Mouse (Mus musculus) urinary bladder, adult 18-20 months (tissue): ENCODE data around the gene Rab25.

ENCODE experiments used
- DNase-seq, 2 experiments: peaks; one replicate each; pipeline ENCODE4 v3.0.0; 2022; ENCODE audit warnings: low spot score in 2 of 2, mixed read lengths in 2 of 2

The Rab25 gene

GRCm38 (mm10) chr3:88503881-88504746 lies 44.0 kb downstream of the Rab25 start:
- no peak for DNase-seq

GRCm38 (mm10) chr3:88503505-88503863 lies 44.6 kb downstream of the Rab25 start:
- DNase-seq = peak in 1 of 2 experiments; percentile 78

GRCm38 (mm10) chr3:88502641-88503504 lies 45.2 kb downstream of the Rab25 start:
- peak; percentile 78 to 91 for DNase-seq

DNA sequence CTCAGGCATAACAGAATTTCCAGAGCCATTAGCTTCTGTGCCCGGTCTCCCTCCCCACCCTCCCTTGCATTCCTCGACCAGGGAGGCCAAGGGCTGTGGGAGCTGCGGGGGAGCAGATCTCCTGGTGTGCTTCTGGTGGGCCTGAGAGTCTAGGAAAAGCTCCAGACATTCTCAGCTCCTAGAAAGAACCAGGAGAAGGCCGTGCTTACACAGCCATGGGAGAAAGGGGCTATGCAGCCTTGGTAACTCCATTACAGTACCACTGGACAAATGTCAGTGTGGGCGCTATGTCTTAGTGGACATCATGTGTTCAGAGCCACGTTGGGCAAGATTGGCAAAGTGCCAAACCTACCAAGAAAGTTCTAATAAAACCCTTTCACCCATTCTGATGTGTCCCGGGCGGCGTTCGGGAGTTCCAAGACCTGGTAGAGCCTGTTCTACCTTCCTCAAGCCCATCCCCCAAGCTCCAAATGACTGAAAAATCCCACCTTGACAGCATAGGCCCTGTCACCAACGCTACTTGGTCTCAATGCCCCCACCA lies 46.0 kb downstream of the Rab25 start:
- DNase-seq = no peak

GRCm38 (mm10) chr3:88501366-88502030 lies 46.6 kb downstream of the Rab25 start:
- no peak for DNase-seq

- DNase-seq = no peak
Observed at GRCm38 (mm10) chr3:88500655-88501365, 47.3 kb downstream of the Rab25 start.

DNA sequence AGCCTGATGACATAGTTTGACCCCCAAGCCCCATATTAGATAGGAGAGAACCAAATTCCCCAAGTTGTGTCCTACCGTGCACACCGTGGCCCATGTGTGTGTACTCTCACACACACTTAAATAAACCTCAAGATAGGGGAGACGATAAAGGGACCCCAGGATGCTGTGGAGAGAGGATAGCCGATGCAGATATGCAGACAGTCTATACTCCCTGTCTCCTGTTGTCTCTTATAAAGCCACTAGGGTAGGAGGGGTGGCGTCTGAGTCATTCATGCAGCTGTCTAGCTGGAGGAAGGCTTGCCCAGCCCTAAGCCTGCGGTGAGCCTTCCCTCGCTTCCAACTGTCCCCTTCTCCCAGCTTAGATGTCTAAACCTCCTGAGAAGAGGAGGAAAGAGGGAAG lies 48.0 kb downstream of the Rab25 start:
- DNase-seq = no peak

DNA sequence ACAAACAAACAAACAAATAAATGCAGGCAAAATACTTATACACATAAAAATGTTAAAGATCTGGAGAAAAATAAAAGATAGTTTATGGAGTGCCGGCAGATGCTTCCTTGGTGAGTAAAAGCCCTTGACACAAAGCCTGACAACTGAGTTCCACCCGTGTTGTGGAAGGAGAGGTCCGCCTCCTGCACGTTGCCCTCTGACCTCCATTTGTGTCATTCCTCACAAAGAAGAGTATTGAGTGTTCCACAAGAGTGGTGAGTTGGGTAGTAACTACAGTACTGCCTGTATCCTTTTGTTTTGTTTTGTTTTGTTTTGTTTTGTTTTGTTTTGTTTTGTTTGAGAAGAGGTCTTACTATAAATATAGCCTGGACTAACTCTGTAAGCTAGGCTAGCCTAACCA lies 48.5 kb downstream of the Rab25 start:
- DNase-seq = no peak

- no peak for DNase-seq
Observed at GRCm38 (mm10) chr3:88495741-88496415, 52.2 kb downstream of the Rab25 start.

DNA sequence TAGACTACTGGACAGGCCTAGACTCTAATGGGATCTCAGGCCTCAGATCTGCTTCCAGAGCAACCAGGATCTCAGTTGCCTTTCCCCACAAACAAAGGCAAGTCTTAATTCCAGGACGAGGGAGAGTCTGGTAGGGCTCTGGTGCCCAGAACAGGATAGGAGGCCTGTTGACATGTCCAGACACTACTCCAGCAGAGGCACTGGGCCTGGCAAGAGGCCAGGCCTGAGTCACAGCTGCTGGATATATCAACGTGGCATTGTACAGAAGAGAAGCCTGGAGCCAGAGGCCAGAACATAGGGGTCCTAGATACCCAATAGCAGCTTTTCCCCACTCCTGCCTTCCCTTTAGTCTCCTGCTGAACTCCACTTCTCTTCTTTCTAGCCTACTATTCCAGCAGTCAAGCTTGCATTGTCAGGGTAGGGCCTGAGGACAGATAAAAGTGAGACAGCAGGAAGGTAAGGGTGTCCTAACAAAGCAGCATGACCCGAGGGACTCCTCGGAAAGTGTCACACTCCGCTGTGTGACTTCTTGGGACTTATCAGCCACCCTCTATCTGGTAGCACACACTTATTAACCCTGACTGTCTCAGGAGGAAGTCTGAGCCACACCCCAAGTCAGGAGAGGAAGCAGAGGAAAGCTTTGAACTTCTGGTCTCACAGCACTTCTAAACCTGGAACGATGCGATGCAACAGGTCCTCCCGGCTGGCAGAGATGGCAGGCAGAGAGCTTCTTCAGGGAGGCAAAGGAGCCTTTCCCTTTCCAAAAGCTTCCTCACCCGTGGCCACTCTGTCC lies 53.1 kb downstream of the Rab25 start:
- peak in 1 of 2 experiments; percentile 77 for DNase-seq

DNA sequence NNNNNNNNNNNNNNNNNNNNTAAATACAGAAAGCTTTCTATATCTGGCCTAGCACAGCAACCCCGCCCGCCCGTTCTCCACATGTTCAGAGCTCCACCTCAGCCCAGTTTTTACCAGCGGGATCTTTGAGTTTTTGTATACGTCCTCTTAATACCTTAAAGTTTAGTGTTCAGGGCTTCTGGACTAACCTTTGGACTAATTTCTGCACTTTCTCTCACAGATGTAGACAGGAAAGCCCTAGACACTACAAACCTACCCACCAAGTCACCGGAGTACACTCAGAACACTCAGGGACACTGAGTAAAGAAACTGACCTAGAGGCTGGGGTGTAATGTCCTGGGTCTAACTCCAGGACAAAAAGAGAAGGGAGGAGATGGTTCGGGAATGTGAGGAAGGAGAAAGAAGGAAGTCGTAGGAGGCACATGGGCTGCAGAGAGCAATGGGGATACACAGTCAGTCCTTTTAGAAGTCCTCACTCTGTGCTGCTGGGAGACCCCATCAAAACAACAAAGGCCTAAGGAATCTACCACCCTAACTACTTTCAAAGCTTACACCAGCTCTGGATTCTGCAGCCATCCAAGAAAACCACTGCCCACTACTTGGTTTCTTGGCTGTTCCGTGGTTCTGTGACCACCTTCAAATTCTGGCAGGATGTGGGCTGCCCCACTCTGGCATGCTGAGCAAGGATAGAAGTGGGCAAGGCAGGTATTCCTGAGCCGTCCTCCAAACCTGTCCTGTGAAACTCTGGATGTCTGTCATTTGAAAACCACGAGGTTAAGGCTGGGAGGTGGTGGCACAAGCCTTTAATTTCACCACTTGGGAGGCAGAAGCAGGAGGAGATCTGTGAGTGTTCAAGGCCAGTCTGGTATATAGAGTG lies 54.2 kb downstream of the Rab25 start:
- DNase-seq = no peak
